Mouse (Mus musculus) lung, postnatal 25 days (tissue): ENCODE data around the gene Phc2.

ENCODE experiments used
- DNase-seq: peaks from one replicate; pipeline ENCODE4 v3.0.0; 2022; ENCODE audit warnings: low spot score

The Phc2 gene

GRCm38 (mm10) chr4:128691195-128691594 is 36.7 kb downstream of the Phc2 start:
- no peak for DNase-seq

DNA sequence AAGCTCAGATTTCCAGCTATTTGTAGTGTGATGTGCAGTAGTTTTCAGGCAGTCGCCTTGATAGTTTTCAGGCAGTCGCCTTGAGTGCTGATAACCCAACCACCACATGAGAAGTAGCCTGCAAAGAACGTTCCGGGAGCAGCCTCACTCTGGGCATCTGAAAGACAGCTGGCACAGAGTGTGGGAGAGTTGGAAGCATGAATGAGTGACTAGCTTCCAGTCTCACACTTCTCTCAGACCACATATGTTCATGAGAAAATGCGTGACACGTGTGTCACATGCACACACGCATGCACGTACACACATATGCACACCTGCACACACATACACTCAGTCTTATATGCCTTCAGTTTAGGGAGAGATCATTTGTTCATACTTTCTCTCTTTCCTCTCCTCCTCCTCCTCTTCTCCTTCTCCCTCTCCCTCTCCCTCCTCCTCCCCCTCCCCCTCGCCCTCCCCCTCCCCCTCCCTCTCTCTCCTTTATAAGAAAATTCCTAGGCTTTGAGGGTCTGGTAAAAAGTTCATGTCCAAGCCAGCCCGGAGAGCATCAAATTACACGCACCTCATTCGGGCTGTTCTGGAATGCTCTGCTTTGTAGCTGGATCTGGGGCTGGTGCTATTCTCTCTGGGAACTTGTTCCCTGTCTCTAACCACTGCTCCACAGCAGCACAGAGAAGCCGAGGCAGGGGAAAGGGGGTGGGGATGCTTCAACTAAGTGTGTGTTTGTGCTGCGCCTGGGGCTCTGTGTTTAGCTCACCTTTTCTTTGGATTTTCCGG is 37.8 kb downstream of the Phc2 start:
- DNase-seq = no peak

- DNase-seq = no peak
Observed at GRCm38 (mm10) chr4:128693207-128693606, 38.7 kb downstream of the Phc2 start.

DNA sequence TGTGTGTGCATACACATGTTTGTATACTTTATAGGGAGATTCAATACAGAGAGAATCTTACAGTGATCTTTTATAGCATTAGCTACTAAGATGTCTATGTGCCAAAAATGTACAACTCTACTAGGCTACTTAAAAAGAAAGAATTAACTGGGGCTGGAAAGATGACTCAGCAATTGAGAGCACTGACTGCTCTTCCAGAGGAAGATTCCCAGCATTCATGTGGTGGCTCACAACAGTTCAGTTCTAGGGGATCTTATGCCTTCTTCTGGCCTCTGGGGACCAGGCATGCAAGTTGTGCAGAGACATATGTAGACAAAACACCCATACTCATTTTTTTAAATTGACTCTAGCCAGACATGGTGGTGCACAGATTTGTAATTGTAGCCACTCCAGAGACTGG is 39.8 kb downstream of the Phc2 start:
- no peak for DNase-seq

GRCm38 (mm10) chr4:128695149-128695548 is 40.6 kb downstream of the Phc2 start:
- no peak for DNase-seq

DNA sequence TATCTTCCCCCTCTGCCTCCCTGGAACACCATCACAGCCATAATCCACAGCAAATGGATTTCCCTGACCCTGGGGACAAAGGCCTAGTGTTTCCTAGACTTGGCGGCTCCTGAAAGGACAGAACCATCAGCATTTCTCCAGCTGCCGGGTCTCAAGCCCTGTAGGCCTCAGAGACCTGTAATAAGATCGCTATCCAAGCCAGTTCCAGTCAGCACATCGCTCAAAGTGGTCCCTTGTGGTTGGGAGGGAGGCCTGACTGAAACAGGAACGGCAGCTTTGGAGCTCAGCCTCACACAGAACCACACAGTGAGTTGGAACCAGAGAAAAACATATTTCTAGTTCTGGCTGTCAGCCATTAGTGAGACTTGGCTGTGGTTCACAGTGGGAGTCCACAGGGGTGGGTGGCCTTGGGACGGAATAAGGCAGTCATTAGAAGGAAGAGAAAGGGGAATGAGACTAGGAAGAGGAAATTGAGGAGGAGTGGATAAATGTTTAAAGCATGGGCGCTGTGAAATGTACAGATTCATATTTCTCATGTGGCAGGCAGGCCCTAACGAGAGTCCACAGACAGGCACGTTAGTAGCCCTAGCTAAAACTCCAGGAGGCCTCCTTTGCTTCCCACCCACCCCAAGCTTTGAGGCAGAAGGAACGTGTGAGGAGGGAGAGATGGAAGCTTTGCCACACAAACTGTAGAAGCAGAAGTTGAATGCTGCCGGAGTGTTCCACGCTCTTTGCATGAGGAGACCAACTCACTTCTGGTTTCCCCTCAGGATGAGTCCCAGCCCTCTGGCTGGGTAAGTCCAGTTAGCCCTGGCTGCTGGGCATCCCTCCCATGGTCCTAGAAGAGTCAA is 43.7 kb downstream of the Phc2 start:
- DNase-seq = peak; percentile 31

DNA sequence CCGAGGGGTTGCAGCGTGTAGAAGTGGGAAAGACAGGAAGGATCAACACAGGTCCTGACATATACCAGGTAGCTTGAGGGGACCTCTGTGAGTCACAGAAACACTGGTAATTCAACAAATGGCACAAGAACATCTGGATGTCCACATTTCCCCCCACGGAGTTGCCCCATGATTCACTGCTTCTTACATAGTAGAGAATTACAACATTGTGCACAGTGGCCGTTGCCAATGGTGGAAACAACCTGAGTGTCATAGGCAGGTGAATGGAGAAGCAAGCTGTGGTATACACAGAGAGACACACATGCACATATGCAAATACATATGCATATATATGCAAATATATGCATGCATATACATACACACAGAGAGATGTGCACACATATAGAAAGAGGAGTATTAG is 45.4 kb downstream of the Phc2 start:
- no peak for DNase-seq

GRCm38 (mm10) chr4:128700543-128700942 is 46.0 kb downstream of the Phc2 start:
- no peak for DNase-seq

DNA sequence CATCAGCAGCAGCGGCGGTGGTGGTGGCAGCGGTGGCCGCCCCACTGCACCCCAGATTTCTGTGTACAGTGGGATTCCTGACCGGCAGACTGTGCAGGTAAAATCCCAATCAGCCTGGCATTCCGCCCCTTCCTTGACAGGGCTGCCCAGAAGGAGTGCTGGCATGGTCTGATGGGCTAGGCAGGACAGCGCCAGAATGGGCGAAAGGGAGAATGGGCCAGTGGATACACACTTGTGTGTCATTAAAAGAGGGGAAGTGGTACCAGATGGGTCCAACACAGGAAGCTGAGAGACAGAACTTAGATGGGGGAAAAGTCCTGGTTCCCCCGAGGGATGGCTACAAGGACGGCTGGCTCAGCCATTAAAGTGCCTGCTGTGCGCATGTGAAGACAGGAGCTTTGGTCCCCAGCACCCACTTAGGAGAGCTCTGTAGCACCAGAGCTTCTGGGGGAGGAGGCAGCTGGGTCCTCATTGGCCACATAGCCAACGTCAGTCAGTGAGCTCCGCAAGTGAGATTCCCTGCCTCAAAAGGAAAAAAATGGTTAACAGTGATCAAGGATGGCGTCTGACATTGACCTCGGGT is 50.7 kb downstream of the Phc2 start:
- no peak for DNase-seq

- DNase-seq = peak; percentile 55
Observed at GRCm38 (mm10) chr4:128706626-128707025, 52.1 kb downstream of the Phc2 start.

- no peak for DNase-seq
Observed at GRCm38 (mm10) chr4:128707384-128707783, 52.9 kb downstream of the Phc2 start.

- DNase-seq = no peak
Observed at GRCm38 (mm10) chr4:128709061-128709780, 54.7 kb downstream of the Phc2 start.

- no peak for DNase-seq
Observed at GRCm38 (mm10) chr4:128709781-128710166, 55.3 kb downstream of the Phc2 start.

GRCm38 (mm10) chr4:128710286-128710685 is 55.8 kb downstream of the Phc2 start:
- DNase-seq = no peak

- no peak for DNase-seq
Observed at GRCm38 (mm10) chr4:128710800-128711199, 56.3 kb downstream of the Phc2 start.

GRCm38 (mm10) chr4:128711455-128712135 is 57.1 kb downstream of the Phc2 start:
- DNase-seq = peak; percentile 94

GRCm38 (mm10) chr4:128712136-128712655 is 57.7 kb downstream of the Phc2 start:
- no peak for DNase-seq

DNA sequence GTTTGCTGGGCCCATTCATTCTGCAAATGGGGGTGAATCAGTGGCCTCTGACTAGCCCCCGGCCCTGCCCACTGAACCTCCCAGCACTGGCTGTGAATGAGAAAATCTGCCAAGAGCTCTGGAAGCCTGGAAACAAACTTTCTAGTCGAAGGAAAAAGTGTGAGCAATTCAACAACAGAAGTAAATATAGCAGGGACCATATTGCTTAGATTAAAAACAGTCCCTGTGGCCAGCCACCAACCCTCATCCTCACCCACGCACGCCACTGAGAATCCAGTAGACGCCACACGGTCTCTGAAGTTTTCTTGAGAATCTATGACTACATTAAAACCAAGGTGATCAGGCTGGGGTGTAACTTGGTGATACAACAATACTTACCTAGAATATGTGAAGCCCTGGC is 58.4 kb downstream of the Phc2 start:
- no peak for DNase-seq

DNA sequence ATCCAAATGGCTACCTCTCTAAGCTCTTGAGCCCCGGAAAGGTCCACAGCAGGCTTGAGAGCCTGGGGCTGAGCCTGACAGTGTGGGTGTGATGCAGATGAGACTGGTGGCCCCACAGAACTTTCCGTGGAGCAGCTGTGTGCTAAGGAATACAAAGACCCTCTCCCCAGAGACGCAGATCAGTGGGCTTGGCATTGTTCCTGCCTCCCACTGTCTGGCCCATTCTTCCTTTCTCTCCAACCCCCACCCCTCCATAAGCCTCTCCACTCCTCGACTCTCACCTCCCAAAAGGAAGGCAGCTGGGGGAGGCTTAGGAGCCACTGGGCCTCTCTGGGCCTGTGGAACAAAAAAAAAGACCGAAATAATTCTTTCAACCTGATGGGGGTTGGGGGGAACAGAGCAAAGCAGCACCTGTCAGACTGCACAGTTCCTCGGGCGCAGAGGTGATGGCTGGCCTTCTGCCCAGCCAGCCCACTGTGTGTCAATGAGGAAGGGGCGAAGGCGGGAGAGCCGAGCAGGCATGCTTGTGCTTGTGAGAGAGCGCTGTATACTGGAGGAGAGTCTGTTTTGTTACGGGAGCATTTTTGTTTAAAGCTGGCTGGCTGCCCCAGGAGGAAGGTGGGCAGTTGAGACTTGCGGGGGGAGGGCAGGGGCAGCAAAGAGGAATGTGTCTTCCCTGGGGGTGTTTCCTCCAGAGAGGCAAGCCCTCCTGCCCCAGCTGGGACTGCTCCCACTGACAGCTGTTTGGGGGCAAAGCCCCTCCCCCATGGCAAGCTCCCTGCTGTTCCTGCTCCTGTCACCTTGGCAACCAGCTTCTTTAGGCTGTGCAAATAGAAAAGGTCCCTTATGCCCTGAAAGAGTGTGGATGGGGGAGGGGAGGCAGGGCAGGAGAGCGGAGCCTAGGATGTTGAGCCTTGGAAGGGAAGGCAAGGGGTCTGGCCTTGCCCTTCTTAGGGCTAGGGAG is 61.0 kb downstream of the Phc2 start:
- DNase-seq = no peak

DNA sequence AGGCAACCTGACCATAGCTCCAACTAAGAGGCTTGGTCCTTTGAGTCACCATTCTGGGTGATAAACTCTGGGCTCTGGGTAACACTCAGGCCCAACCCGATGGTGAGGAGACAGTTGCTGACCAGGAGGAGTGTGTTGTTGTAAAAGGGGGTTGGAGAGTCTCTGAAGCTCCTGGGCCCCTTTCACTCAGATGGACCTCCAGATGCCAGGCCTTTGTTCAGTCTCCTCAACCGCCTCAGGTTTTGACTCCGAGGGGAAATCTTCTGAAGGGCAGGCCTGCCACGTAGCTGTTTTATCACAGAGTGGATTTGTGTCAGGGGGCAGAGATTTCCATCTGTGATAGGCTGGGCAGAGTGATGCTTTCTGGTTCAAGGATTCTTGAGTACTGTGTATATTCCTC is 61.8 kb downstream of the Phc2 start:
- DNase-seq = no peak
